Mouse (Mus musculus): ENCODE results near the gene Rhot2. TPM values are rescaled to one million over a fixed set of nuclear protein-coding genes. Genes with fewer than 3 reads are reported as not detected.
A peak's percentile ranks its signal among the peaks of the same experiment; 100 is the strongest.
"Not testable (repeated sequence)": the region's sequence is repeated elsewhere in the genome, so short reads cannot be mapped to it uniquely, and the experiment has no call there.

Gene Rhot2
- polyA plus RNA-seq, 1 experiment from 2014 or later, result 28.0 TPM

DNA sequence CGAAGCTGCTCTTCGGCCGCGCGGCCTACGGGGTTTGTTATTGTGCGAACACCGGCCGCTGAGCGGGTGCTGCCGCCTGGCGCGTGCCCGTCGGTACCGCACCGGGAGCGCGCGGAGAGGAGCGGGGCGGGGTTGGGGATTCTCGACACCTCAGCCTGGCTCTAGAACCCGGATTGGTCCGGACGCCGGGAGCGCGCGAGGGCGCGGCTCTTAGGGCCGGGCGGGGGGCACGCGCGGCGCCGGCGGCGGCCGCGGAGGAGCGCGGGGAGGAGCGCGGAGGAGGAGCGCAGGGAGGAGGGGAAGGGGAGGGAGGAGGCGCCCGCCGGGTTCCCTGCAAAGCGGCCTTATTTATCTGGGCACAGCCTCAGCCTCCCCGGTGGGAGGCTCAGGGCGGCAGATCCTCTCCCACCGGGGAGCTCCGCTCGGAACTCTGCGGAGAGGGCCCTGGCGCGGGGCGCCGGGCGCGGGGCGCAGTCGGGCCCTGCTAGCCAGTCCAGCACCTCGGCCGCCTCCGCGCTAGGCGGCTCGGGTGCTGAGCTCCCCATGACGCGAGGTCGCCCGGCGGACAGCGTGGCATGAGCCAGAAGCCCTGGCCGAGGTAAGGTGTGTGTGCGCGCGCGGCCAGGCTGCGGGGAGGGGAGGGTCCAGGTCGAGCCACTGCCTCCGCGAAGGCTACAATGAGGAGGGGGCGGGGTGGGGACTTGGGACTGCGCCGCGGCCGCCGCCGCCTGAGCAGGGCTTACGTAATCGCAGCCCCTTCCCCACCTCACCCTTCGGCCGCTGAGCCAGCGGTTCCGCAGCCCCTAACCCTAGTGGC, 35.7 kb downstream of the Rhot2 start, which contains the start of gene Fbxl16:
Gene Fbxl16, plus strand, starts transcription at position 297 of the 817 bp plus-strand sequence.
- H3K27ac ChIP-seq, result peak within 1 kb of the TSS; percentile 94
- no peaks in the 10 kb centered on the region for H3K9me3 ChIP-seq
- peaks cover 47% of the 10 kb centered on the region for H3K4me1 ChIP-seq
- DNase-seq (ENCODE audit: extremely low spot score, low spot score), result peak; percentile 85
- peaks cover 69% of the 10 kb centered on the region for H3K27me3 ChIP-seq (ENCODE audit: poor library complexity, severe bottlenecking)
- under 1% methylated on average over 96 of the region's 100 CpGs for WGBS
- peak within 1 kb of the TSS; percentile 88 for H3K4me3 ChIP-seq
- no peaks in the 10 kb centered on the region for H3K36me3 ChIP-seq (replicated peaks)

DNA sequence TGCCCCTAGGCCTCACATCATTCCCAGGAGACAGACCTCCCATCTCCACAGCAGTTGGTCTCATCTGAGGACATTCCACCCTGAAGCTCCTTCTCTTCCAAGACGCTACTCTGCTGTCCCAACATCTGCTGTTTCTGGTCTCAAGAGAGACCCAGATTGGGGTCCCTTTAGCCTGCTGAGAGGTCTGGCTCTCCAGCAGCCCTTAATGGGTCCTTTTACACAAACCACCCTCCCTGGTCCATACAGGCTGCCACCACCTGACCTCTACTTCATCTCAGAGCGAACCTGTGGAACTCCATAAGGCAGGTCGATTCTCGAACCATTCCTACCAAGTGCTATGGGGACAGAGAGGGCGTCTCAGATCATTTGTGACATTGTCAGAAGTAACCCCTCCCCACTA, 36.6 kb downstream of the Rhot2 start:
- H3K4me1 ChIP-seq, result peaks cover 50% of the 10 kb centered on the region
- WGBS, result 39% methylated on average over 5 of the region's 5 CpGs
- no peaks in the 10 kb centered on the region for H3K36me3 ChIP-seq (replicated peaks)
- peak overlapping the region; percentile 88 for H3K4me3 ChIP-seq
- no peak for DNase-seq (ENCODE audit: extremely low spot score, low spot score)
- H3K27me3 ChIP-seq (ENCODE audit: poor library complexity, severe bottlenecking), result peaks cover 67% of the 10 kb centered on the region
- no peaks in the 10 kb centered on the region for H3K9me3 ChIP-seq
- H3K27ac ChIP-seq, result peak overlapping the region; percentile 94

DNA sequence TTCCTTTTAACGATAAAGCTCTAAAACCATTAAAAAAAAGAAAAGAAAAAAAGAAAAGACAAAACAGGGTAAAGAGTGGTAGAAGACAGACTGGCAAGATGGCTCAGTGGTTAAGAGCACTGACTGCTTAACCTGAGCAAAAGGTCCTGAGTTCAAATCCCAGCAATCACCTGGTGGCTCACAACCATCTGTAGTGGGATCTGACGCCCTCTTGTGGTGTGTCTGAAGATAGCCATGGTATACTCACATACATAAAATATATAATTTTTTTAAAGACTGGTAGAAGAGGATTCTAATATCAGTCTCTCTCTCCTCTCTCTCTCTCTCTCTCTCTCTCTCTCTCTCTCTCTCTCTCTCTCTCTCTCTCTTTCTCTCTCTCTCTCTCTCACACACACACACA, 37.2 kb downstream of the Rhot2 start:
- 40% methylated on average over 2 of the region's 2 CpGs for WGBS
- not testable (repeated sequence) for H3K9me3 ChIP-seq; H3K27ac ChIP-seq; H3K36me3 ChIP-seq (replicated peaks); DNase-seq (ENCODE audit: extremely low spot score, low spot score); H3K4me3 ChIP-seq
- Histone ChIP-seq H3K4me1 (peaks cover 54% of the 10 kb centered on the region), H3K27me3 (ENCODE audit: poor library complexity, severe bottlenecking) (peaks cover 62% of the 10 kb centered on the region)

DNA sequence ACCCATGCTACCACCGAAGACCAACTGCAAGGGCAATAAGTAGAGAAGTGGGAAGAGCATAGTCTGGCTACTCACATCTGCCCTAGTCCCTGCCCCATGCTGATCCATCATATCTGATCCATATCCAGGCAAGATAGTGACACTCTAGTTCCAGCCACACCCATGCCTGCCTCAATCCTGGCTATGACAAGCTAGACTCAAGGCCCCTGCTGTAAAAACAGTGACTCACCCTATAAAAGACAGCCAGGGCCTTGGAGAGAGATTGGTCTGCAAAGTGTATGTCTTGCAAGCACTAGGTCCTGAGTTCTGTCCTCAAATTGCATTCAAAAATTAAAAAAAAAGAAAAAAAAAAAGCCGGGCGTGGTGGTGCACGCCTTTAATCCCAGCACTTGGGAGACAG, 38.1 kb downstream of the Rhot2 start:
- H3K27ac ChIP-seq, result no peak overlapping the region
- H3K27me3 ChIP-seq (ENCODE audit: poor library complexity, severe bottlenecking), result peaks cover 62% of the 10 kb centered on the region
- H3K36me3 ChIP-seq (replicated peaks), result no peaks in the 10 kb centered on the region
- H3K4me1 ChIP-seq, result peaks cover 60% of the 10 kb centered on the region
- DNase-seq (ENCODE audit: extremely low spot score, low spot score), result no peak
- WGBS, result 89% methylated on average over 4 of the region's 4 CpGs
- no peaks in the 10 kb centered on the region for H3K9me3 ChIP-seq
- no peak overlapping the region for H3K4me3 ChIP-seq

DNA sequence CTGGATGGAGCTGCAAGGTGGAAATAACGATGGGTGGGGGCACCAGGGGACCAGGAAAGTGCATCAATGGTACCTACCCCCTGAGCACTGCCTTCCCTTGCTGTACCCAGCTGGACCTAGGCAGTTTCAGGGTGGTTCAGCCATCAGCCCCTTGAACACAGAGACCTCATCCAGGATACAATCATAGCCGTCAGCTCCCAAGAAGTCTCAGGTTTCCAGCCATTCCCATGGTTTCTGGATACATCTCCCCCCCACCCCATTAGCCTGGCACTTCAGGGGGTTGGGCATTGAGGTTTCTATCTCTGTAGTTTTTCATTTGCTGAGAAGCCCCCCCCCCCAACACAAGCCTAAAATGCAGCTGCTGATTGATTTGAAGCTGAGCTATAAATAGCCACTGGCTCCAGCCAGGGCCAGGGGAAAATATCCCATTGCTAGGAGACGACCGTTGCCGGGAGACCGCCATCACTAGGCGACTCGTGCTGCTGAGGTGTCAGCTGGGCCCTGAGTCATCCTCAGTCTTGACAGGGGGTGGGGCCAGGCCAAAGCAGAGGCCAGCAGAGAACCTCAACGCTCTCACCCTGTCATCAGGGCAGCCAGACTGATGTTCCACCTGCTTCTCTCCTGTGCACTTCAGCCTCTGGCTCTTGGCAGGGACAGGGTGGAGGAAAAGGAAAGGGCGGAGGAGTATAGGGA, 41.7 kb downstream of the Rhot2 start:
- 8% methylated on average over 10 of the region's 10 CpGs for WGBS
- DNase-seq (ENCODE audit: extremely low spot score, low spot score), result peak; percentile 82
- peak overlapping the region; percentile 80 for H3K27ac ChIP-seq
- H3K36me3 ChIP-seq (replicated peaks), result no peaks in the 10 kb centered on the region
- H3K27me3 ChIP-seq (ENCODE audit: poor library complexity, severe bottlenecking), result peaks cover 30% of the 10 kb centered on the region
- H3K4me1 ChIP-seq, result peaks cover 32% of the 10 kb centered on the region
- peak overlapping the region; percentile 31 for H3K4me3 ChIP-seq
- H3K9me3 ChIP-seq, result no peaks in the 10 kb centered on the region

DNA sequence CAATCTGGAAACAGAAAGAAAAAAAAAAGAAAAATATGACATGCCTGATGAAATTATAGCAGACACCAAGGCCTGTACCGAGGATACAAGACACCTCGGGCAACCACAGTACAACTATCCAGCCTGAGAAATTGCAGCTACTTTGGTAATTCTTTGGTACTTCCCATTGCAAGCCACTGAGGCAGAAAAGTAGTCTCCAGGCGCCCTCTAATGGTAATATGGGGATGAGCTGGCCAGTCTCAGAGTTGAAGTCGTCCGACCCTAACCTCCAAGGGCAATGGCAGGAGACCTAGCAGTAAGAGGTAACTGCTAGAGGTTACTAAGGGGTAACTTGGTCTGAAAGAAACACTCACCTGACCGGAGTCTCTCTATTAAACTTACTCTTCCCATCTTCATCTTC, 43.6 kb downstream of the Rhot2 start:
- Histone ChIP-seq H3K4me3 (no peak overlapping the region), H3K27me3 (ENCODE audit: poor library complexity, severe bottlenecking) (peaks cover 23% of the 10 kb centered on the region), H3K9me3 (no peaks in the 10 kb centered on the region), H3K36me3 (replicated peaks) (no peaks in the 10 kb centered on the region), H3K27ac (no peak overlapping the region), H3K4me1 (peaks cover 46% of the 10 kb centered on the region)
- 10% methylated on average over 6 of the region's 6 CpGs for WGBS
- DNase-seq (ENCODE audit: extremely low spot score, low spot score), result peak; percentile 71

DNA sequence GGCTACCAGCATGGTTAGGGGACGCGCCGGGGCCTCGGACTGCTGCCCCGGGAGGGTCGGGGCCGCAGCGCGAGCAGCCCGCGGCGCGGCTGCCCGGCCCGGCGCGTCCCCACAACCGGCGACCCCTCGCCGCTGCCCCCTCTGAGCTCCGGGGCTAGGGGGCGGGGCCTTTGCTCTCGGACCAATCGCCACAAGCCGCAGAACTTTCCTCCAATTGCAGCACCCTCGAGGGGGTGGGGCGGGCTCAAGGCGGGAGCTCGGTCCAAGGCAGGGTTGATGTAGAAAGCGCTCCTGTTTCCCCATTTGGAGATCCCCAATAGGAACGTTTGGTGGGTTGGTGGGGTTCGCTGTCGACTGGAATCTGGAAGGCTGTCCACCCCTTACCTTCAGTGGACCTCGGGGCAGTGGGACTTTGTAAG, 47.7 kb downstream of the Rhot2 start, which contains the start of gene Metrn:
Gene Metrn, minus strand, starts transcription at position 186 of the 419 bp plus-strand sequence.
- peak; percentile 95 for DNase-seq (ENCODE audit: extremely low spot score, low spot score)
- H3K27ac ChIP-seq, result peak within 1 kb of the TSS; percentile 93
- WGBS, result under 1% methylated on average over 35 of the region's 35 CpGs
- H3K4me3 ChIP-seq, result peak within 1 kb of the TSS; percentile 78
- H3K9me3 ChIP-seq, result no peaks in the 10 kb centered on the region
- H3K27me3 ChIP-seq (ENCODE audit: poor library complexity, severe bottlenecking), result peaks cover 8% of the 10 kb centered on the region
- H3K36me3 ChIP-seq (replicated peaks), result peaks cover 27% of the 10 kb centered on the region
- H3K4me1 ChIP-seq, result peaks cover 65% of the 10 kb centered on the region

DNA sequence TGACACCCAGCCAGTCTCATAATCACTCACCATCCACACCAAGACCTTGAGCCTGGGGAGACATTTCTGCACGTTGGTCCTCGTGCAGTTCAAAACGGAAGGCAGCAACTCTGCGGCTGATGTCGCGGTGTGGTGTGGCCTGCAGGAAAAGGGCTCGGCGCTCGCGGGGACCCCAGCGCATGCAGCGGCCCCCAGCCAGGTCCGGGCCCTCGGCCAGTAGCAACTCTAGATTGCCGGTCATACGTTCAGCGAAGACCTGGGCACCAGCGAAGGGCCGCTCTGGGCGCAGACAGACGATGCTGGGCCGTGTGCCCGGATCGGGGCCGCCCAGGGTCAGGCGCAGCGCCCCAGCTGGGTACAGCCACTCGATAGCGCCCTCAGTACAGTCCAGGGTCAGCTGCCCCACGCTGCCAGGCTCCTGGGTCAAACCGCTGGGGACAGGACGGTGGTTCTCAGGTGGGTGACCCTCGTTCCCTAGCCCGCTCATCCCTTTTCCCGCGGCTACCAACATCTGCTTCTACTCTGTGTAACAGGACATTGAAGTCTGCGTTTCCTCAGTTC, 48.4 kb downstream of the Rhot2 start:
- peak overlapping the region; percentile 93 for H3K27ac ChIP-seq
- peak overlapping the region; percentile 78 for H3K4me3 ChIP-seq
- H3K27me3 ChIP-seq (ENCODE audit: poor library complexity, severe bottlenecking), result peaks cover 1% of the 10 kb centered on the region
- DNase-seq (ENCODE audit: extremely low spot score, low spot score), result peak; percentile 38
- peaks cover 71% of the 10 kb centered on the region for H3K4me1 ChIP-seq
- WGBS, result under 1% methylated on average over 37 of the region's 37 CpGs
- no peaks in the 10 kb centered on the region for H3K9me3 ChIP-seq
- peaks cover 27% of the 10 kb centered on the region for H3K36me3 ChIP-seq (replicated peaks)

DNA sequence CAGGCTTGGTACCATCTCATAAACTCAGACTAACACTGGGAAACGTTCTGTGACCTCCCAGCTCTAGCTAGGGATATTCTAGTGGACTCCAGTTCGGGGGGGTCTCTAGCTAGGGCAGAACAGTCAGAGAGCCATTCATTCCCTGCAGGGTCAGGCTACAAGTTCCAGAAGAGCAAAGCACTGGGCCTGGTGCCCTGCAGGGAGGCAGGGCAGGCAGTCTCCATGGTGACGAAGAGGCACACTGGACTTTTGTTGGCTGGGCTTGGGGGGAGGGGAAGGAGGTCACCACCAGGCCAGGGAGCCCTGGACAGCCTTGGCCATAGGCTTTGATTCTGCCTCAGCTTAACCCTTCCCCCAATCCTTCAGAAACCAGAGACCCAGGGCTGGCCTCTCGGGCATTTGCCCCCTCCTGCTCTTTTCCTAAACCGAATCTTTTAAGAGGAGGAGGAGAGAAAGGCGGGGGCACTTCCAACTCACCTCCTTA, 49.0 kb downstream of the Rhot2 start, which contains the start of gene AC134908.4:
Gene AC134908.4, minus strand, starts transcription at position 51 of the 484 bp plus-strand sequence.
- 1% methylated on average over 6 of the region's 6 CpGs for WGBS
- DNase-seq (ENCODE audit: extremely low spot score, low spot score), result peak; percentile 90
- peak within 1 kb of the TSS; percentile 78 for H3K4me3 ChIP-seq

DNA sequence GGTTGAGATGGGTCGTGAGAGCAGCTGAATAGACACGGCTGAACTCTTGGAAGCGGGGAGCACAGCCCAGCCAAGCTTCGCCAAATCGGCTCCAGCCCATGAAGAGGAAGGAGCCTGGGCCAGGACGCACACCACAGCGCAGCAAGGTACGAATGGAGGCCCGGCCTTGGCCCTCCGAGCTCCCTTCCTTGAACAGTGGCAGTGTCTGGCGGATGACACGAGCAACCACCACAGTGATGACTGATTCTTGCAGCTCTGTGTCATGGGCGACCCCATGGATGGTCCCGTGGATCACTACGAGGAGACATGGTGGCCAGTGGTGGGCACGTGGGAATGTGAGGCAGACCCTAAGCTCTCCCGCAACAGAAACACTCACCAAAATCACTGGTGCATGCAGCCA, 49.7 kb downstream of the Rhot2 start:
- no peaks in the 10 kb centered on the region for H3K27me3 ChIP-seq (ENCODE audit: poor library complexity, severe bottlenecking)
- 63% methylated on average over 17 of the region's 17 CpGs for WGBS
- H3K4me3 ChIP-seq, result peak overlapping the region; percentile 78
- H3K9me3 ChIP-seq, result no peaks in the 10 kb centered on the region
- peaks cover 34% of the 10 kb centered on the region for H3K36me3 ChIP-seq (replicated peaks)
- peak overlapping the region; percentile 93 for H3K27ac ChIP-seq
- DNase-seq (ENCODE audit: extremely low spot score, low spot score), result no peak
- H3K4me1 ChIP-seq, result peaks cover 77% of the 10 kb centered on the region

More for the DNA sequence above, 49.0 kb downstream of the Rhot2 start, which contains the start of gene AC134908.4:
- Histone ChIP-seq H3K4me1 (peaks cover 74% of the 10 kb centered on the region), H3K27ac (peak within 1 kb of the TSS; percentile 93), H3K36me3 (replicated peaks) (peaks cover 30% of the 10 kb centered on the region), H3K9me3 (no peaks in the 10 kb centered on the region), H3K27me3 (ENCODE audit: poor library complexity, severe bottlenecking) (no peaks in the 10 kb centered on the region)

DNA sequence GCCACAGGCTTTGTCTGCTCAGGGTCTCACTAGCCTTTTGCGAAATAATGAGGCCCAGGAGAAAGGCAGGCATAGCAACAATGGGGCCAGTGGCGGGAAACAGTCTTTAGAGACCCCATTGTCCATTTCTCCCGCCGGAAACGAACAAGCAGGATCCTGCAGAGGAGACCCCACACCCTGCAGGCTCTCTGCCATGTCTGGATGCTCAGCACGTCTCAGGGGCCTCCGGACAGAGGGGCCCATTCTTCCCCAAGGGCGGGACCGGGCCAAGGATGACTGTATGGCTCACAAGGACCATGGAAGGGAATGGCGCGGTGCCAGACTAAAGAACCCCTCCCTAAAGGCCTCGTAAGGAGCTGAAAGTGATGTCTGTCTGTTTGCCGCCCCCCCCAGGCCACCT, 50.5 kb downstream of the Rhot2 start:
- H3K27me3 ChIP-seq (ENCODE audit: poor library complexity, severe bottlenecking), result no peaks in the 10 kb centered on the region
- WGBS, result 32% methylated on average over 13 of the region's 13 CpGs
- H3K4me1 ChIP-seq, result peaks cover 77% of the 10 kb centered on the region
- peak overlapping the region; percentile 93 for H3K27ac ChIP-seq
- peaks cover 42% of the 10 kb centered on the region for H3K36me3 ChIP-seq (replicated peaks)
- peak overlapping the region; percentile 78 for H3K4me3 ChIP-seq
- no peaks in the 10 kb centered on the region for H3K9me3 ChIP-seq
- DNase-seq (ENCODE audit: extremely low spot score, low spot score), result peak; percentile 63

DNA sequence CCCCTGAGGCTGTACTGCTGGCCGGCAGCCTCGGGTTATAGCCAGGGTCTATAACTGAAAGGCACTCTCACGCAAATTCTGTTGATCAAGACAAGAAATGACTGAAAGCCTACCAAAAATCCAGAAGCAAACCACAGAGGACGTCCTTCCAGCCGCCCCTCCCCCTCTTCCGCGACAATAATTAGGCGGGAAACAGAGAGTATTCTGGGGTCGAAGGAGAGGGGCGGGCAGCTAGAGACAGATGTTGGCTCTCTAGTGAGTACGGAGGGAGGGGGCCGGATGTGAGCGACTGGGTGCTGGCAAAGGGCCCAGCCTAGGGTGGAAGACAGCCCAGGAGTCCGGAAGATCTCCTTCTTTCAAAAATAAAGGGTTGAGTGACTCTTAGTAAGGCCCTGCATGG, 52.0 kb downstream of the Rhot2 start, which contains the start of gene Fam173a:
Gene Fam173a, minus strand, starts transcription at position 287 of the 400 bp plus-strand sequence.
- Histone ChIP-seq H3K4me3 (peak within 1 kb of the TSS; percentile 78), H3K36me3 (replicated peaks) (peaks cover 57% of the 10 kb centered on the region), H3K4me1 (peaks cover 70% of the 10 kb centered on the region), H3K9me3 (no peaks in the 10 kb centered on the region), H3K27ac (peak within 1 kb of the TSS; percentile 93), H3K27me3 (ENCODE audit: poor library complexity, severe bottlenecking) (no peaks in the 10 kb centered on the region)
- DNase-seq (ENCODE audit: extremely low spot score, low spot score), result peak; percentile 73
- WGBS, result 5% methylated on average over 14 of the region's 14 CpGs

Data from forebrain, embryonic 10.5 days (tissue).